ENCODE assay signal across 14 mouse cellular contexts in the genomic region with DNA sequence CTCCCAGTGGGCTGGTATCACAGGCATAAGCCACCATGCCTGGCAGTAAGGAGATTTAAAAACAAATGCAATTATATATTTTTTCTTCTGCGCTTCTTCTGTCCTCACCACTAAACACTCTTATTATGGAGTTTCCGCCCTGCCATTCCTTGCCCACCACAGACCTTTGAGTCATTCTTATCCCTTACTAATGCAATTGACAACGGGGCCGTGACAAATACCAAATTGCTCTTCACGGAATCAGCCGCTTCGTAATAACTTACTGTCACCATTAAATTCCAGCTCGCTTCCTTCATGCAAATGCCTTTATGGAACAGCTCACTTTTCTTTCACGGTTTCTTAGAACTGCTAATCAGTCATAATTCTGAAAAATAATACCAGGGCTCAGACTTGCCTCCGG.
"Had no signal": no experiment of that assay in that cellular context is flagged by ENCODE, and none has a peak within 500 bp of the region (broad histone marks: within the 10 kb centered on the region; RNA-seq: fewer than 3 reads in every experiment).

No protein-coding gene starts in this region.

- ATAC-seq: intestine, postnatal 0 days; liver, embryonic 12.5 days had no signal

- DNase-seq: kidney, postnatal 10 days; kidney, postnatal 4 days; left cerebral cortex, postnatal 4 days; lung, postnatal 36 days; retina, postnatal 1 day; right cerebral cortex, postnatal 4 days; spleen, adult 18-20 months; thymus, adult 18-20 months; thymus, postnatal 14 days had no signal

- H3K27ac ChIP-seq: layer of hippocampus, adult 2 months; limb, embryonic 15.5 days; liver, embryonic 12.5 days; neural tube, embryonic 13.5 days had no signal

- H3K4me1 ChIP-seq: neural tube, embryonic 13.5 days had no signal

- H3K4me2 ChIP-seq: limb, embryonic 15.5 days; liver, embryonic 12.5 days; neural tube, embryonic 13.5 days had no signal

- H3K36me3 ChIP-seq: limb, embryonic 15.5 days; liver, embryonic 12.5 days; neural tube, embryonic 13.5 days had no signal

- H3K9me3 ChIP-seq: limb, embryonic 15.5 days; liver, embryonic 12.5 days; neural tube, embryonic 13.5 days had no signal

- H3K9ac ChIP-seq: limb, embryonic 15.5 days; liver, embryonic 12.5 days; neural tube, embryonic 13.5 days had no signal

- H3K27me3 ChIP-seq: limb, embryonic 15.5 days; liver, embryonic 12.5 days; neural tube, embryonic 13.5 days had no signal

- H3K4me3 ChIP-seq: layer of hippocampus, adult 2 months; limb, embryonic 15.5 days; liver, embryonic 12.5 days; neural tube, embryonic 13.5 days had no signal
